Mouse (Mus musculus) neural tube, embryonic 12.5 days (tissue): ENCODE results near the gene Vmn2r24. TPM values are rescaled to one million over a fixed set of nuclear protein-coding genes. Genes with fewer than 3 reads are reported as not detected.
"Not testable (repeated sequence)": the region's sequence is repeated elsewhere in the genome, so short reads cannot be mapped to it uniquely, and the experiment has no call there.

ENCODE experiments used
- ATAC-seq: fragments of 200-750 bp; cut with Nextera tagmentation; 2 replicates; pipeline ENCODE4 v1.8.0; 2017; ENCODE audit warnings: low read depth, mild to moderate bottlenecking, moderate TSS enrichment, moderate library complexity; ENCODE audit not compliant: low FRiP score
- H3K27ac ChIP-seq: fragments of 300-500 bp; sonication (generic); 2 replicates; pipeline ENCODE4 v1.5.1; 2016
- H3K27me3 ChIP-seq: fragments of 300-500 bp; sonication (generic); replicated peaks from 2 replicates; pipeline ENCODE4 v1.6.1; 2016; ENCODE audit warnings: mild to moderate bottlenecking
- H3K36me3 ChIP-seq: fragments of 300-500 bp; sonication (generic); 2 replicates; pipeline ENCODE4 v1.6.1; 2016; ENCODE audit warnings: mild to moderate bottlenecking
- H3K4me1 ChIP-seq: fragments of 300-500 bp; sonication (generic); 2 replicates; pipeline ENCODE4 v1.6.1; 2016
- H3K4me2 ChIP-seq: fragments of 300-500 bp; sonication (generic); replicated peaks from 2 replicates; pipeline ENCODE4 v1.6.1; 2016; ENCODE audit warnings: mild to moderate bottlenecking
- H3K4me3 ChIP-seq: fragments of 300-500 bp; sonication (generic); 2 replicates; pipeline ENCODE4 v1.5.1; 2016
- H3K9ac ChIP-seq: fragments of 300-500 bp; sonication (generic); 2 replicates; pipeline ENCODE4 v1.6.1; 2016; ENCODE audit warnings: mild to moderate bottlenecking
- H3K9me3 ChIP-seq: fragments of 300-500 bp; sonication (generic); 2 replicates; pipeline ENCODE4 v1.6.1; 2016; ENCODE audit warnings: mild to moderate bottlenecking
- WGBS: fragments of 180-500 bp; shearing (Covaris S2); methylation state at CpG from one replicate; pipeline ENCODE4 v1.1.7; 2016; 5-methylcytosine and 5-hydroxymethylcytosine counted together
- polyA plus RNA-seq: library from polyadenylated mRNA; unstranded; fragments of >200 nt; fragmentation: Nextera tagmentation; extraction: Ambion mirVana; gene quantifications from 2 replicates; pipeline ENCODE4 v1.2.1, GENCODE M21; 2016

Vmn2r24 gene
- not detected in 2 replicates for polyA plus RNA-seq

GRCm38 (mm10) chr6:123778579-123778978 is at the start of gene Vmn2r24:
Vmn2r24 (plus strand) TSS chr6:123778879.
- H3K9ac ChIP-seq: no peak within 1 kb of the TSS
- H3K4me1 ChIP-seq: no peaks in the 10 kb centered on the region
- ATAC-seq: no peak
- no peaks in the 10 kb centered on the region for H3K27me3 ChIP-seq
- H3K4me2 ChIP-seq: no peak within 1 kb of the TSS
- H3K4me3 ChIP-seq: no peak within 1 kb of the TSS
- no peaks in the 10 kb centered on the region for H3K9me3 ChIP-seq
- no peaks in the 10 kb centered on the region for H3K36me3 ChIP-seq
- H3K27ac ChIP-seq: no peak within 1 kb of the TSS
- 78% methylated on average over 1 of the region's 1 CpGs for WGBS

DNA sequence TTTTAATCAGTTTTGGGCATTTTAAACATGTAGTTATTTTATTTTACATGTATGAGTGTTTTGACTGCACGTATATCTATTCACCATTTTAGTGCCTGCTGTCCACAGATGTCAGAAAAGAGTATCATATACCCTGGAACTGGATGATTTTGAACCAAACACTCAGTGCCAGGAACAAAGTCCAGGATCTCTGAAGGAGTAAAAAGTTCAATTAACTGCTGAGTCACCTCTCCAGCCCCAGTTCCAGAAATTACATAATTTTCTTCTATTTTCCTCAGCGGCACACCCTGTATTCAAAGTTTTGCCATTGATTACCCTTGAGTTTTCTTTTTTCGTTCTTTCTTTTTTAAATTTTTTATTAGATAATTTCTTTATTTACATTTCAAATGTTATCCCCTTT is 8.6 kb upstream of the Vmn2r24 start:
- 85% methylated on average over 3 of the region's 3 CpGs for WGBS
- H3K27me3 ChIP-seq: no peaks in the 10 kb centered on the region

GRCm38 (mm10) chr6:123784857-123785256 is 6.2 kb downstream of the Vmn2r24 start:
- Histone ChIP-seq H3K4me3 (no peak overlapping the region), H3K9me3 (no peaks in the 10 kb centered on the region), H3K4me1 (no peaks in the 10 kb centered on the region), H3K36me3 (no peaks in the 10 kb centered on the region), H3K27me3 (no peaks in the 10 kb centered on the region), H3K9ac (no peak overlapping the region), H3K27ac (no peak overlapping the region), H3K4me2 (no peak overlapping the region)
- 64% methylated on average over 2 of the region's 2 CpGs for WGBS
- ATAC-seq: no peak

More for the DNA sequence above, 8.6 kb upstream of the Vmn2r24 start:
- Histone ChIP-seq H3K4me2 (no peak overlapping the region), H3K27ac (no peak overlapping the region), H3K9ac (no peak overlapping the region), H3K9me3 (no peaks in the 10 kb centered on the region), H3K4me3 (no peak overlapping the region), H3K36me3 (no peaks in the 10 kb centered on the region), H3K4me1 (no peaks in the 10 kb centered on the region)
- no peak for ATAC-seq

DNA sequence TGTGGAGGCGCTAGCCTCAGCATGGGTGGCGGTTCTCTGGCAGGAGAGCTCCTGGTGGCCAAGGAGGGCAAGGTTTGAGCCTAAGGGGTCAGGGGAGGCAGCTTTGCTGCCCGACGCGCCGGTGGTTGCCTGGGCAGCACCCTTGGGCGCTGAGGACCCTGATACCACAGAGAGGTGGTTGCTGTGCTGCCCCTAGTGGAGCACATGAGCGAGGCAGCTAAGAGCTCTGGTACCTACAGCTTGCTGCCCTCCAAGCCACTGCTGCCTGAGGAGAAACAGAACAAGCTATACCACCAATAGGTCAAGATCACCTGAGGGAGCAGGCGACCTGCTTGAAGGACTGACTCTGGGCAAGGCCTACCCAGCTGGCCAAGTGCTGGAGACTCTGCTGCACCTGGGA is 15.1 kb downstream of the Vmn2r24 start:
- 39% methylated on average over 9 of the region's 9 CpGs for WGBS
- no peaks in the 10 kb centered on the region for H3K27me3 ChIP-seq
- no peaks in the 10 kb centered on the region for H3K36me3 ChIP-seq
- H3K27ac ChIP-seq: no peak overlapping the region
- no peaks in the 10 kb centered on the region for H3K9me3 ChIP-seq
- no peak overlapping the region for H3K9ac ChIP-seq
- H3K4me1 ChIP-seq: no peaks in the 10 kb centered on the region
- H3K4me3 ChIP-seq: no peak overlapping the region
- H3K4me2 ChIP-seq: no peak overlapping the region
- no peak for ATAC-seq

GRCm38 (mm10) chr6:123810291-123810690 is 31.6 kb downstream of the Vmn2r24 start:
- H3K9ac ChIP-seq, H3K27me3 ChIP-seq, H3K9me3 ChIP-seq, H3K4me2 ChIP-seq, ATAC-seq, H3K4me3 ChIP-seq, H3K27ac ChIP-seq, H3K36me3 ChIP-seq, H3K4me1 ChIP-seq: not testable (repeated sequence)

DNA sequence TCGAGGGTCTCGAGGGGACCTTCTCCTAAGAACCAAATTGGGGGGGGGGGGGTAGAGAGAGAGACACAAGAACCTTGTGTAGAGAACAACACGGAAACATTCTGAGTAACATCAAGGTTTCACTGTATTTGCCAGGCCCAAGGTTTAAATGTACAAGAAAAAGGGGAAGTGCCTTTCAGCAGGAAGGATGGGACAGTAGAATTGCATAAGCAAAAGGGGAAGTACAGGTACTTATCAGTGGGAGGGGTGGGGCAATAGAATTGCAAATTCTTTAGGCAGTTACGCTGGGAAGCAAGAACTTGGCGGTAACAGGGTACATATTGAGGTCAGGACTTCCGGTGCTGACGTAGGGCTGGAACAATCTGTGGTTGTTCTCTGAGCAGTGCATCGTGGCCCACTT is 41.3 kb downstream of the Vmn2r24 start:
- no peak overlapping the region for H3K27ac ChIP-seq
- H3K36me3 ChIP-seq: no peaks in the 10 kb centered on the region
- H3K9ac ChIP-seq: no peak overlapping the region
- ATAC-seq: no peak
- H3K4me1 ChIP-seq: no peaks in the 10 kb centered on the region
- no peaks in the 10 kb centered on the region for H3K9me3 ChIP-seq
- no peak overlapping the region for H3K4me3 ChIP-seq
- H3K27me3 ChIP-seq: no peaks in the 10 kb centered on the region
- 83% methylated on average over 8 of the region's 8 CpGs for WGBS
- no peak overlapping the region for H3K4me2 ChIP-seq

GRCm38 (mm10) chr6:123853363-123853762 is 74.7 kb downstream of the Vmn2r24 start, which contains the start of gene Vmn2r25:
Vmn2r25 (minus strand) TSS chr6:123853463.
- not testable (repeated sequence) for H3K4me1 ChIP-seq, H3K9me3 ChIP-seq, ATAC-seq, H3K4me3 ChIP-seq, H3K9ac ChIP-seq, H3K27me3 ChIP-seq, H3K36me3 ChIP-seq, H3K4me2 ChIP-seq, H3K27ac ChIP-seq
- WGBS: 61% methylated on average over 2 of the region's 2 CpGs

Other genes starting within 250 kb of the Vmn2r24 start
- not detected in 2 replicates for gene Vmn2r21, start 245.5 kb upstream of the Vmn2r24 start, polyA plus RNA-seq
- gene Vmn2r22, start 128.2 kb upstream of the Vmn2r24 start, polyA plus RNA-seq: not detected in 2 replicates
- not detected in 2 replicates for gene Vmn2r23, start 76.2 kb upstream of the Vmn2r24 start, polyA plus RNA-seq
- not detected in 2 replicates for gene Vmn2r25, start 74.6 kb downstream of the Vmn2r24 start, polyA plus RNA-seq
- not detected in 2 replicates for gene Vmn2r26, start 245.7 kb downstream of the Vmn2r24 start, polyA plus RNA-seq